Mouse (Mus musculus): Measurements from ENCODE around the gene Rnf144b. TPM values are rescaled to one million over a fixed set of nuclear protein-coding genes. Genes with fewer than 3 reads are reported as not detected.

The Rnf144b gene
- polyA plus RNA-seq, 1 experiment from 2014 or later: 1.0 TPM

GRCm38 (mm10) chr13:47193326-47194153, 71.1 kb downstream of the Rnf144b start:
- Histone ChIP-seq H3K4me2 (ENCODE audit: low read length) (peak overlapping the region; percentile 80), H3K9ac (ENCODE audit: low read depth, low read length) (peak overlapping the region; percentile 58), H3K27ac (ENCODE audit: low read length) (peak overlapping the region; percentile 1; the same call in 1 of the 2 replicates), H3K27me3 (ENCODE audit: control insufficient read depth, insufficient read depth, low read depth, low read length) (peaks cover 2% of the 10 kb centered on the region; the same call in 1 of the 2 replicates), H3K9me3 (replicated peaks; ENCODE audit: control insufficient read depth, low read length, poor library complexity, severe bottlenecking) (no peaks in the 10 kb centered on the region), H3K36me3 (ENCODE audit: control insufficient read depth, insufficient read depth, low read length) (no peaks in the 10 kb centered on the region), H3K4me1 (ENCODE audit: control insufficient read depth, insufficient read depth, low read length) (peaks cover 4% of the 10 kb centered on the region; the same call in 1 of the 2 replicates), H3K4me3 (ENCODE audit: low read depth, low read length) (peak overlapping the region; percentile 47)
- whole genome bisulfite sequencing: 8% methylated on average over 32 of the region's 32 CpGs
- peak; percentile 75; the same call in 1 of the 2 replicates for ATAC-seq

GRCm38 (mm10) chr13:47194695-47195094, 72.2 kb downstream of the Rnf144b start:
- H3K9ac ChIP-seq (ENCODE audit: low read depth, low read length): no peak overlapping the region
- H3K4me2 ChIP-seq (ENCODE audit: low read length): peak overlapping the region; percentile 80; the same call in 1 of the 2 replicates
- H3K4me1 ChIP-seq (ENCODE audit: control insufficient read depth, insufficient read depth, low read length): peaks cover 4% of the 10 kb centered on the region; the same call in 1 of the 2 replicates
- H3K27me3 ChIP-seq (ENCODE audit: control insufficient read depth, insufficient read depth, low read depth, low read length): peaks cover 2% of the 10 kb centered on the region; the same call in 1 of the 2 replicates
- ATAC-seq: no peak
- WGBS: 34% methylated on average over 11 of the region's 11 CpGs
- H3K27ac ChIP-seq (ENCODE audit: low read length): no peak overlapping the region
- no peaks in the 10 kb centered on the region for H3K9me3 ChIP-seq (replicated peaks; ENCODE audit: control insufficient read depth, low read length, poor library complexity, severe bottlenecking)
- H3K4me3 ChIP-seq (ENCODE audit: low read depth, low read length): peak overlapping the region; percentile 47
- H3K36me3 ChIP-seq (ENCODE audit: control insufficient read depth, insufficient read depth, low read length): no peaks in the 10 kb centered on the region

- no peak for ATAC-seq
- H3K27ac ChIP-seq (ENCODE audit: low read length): no peak overlapping the region
- no peaks in the 10 kb centered on the region for H3K36me3 ChIP-seq (ENCODE audit: control insufficient read depth, insufficient read depth, low read length)
- H3K9ac ChIP-seq (ENCODE audit: low read depth, low read length): no peak overlapping the region
- no peak overlapping the region for H3K4me3 ChIP-seq (ENCODE audit: low read depth, low read length)
- WGBS: 66% methylated on average over 4 of the region's 4 CpGs
- peaks cover 4% of the 10 kb centered on the region; the same call in 1 of the 2 replicates for H3K4me1 ChIP-seq (ENCODE audit: control insufficient read depth, insufficient read depth, low read length)
- H3K27me3 ChIP-seq (ENCODE audit: control insufficient read depth, insufficient read depth, low read depth, low read length): peaks cover 2% of the 10 kb centered on the region; the same call in 1 of the 2 replicates
- H3K4me2 ChIP-seq (ENCODE audit: low read length): no peak overlapping the region
- no peaks in the 10 kb centered on the region for H3K9me3 ChIP-seq (replicated peaks; ENCODE audit: control insufficient read depth, low read length, poor library complexity, severe bottlenecking)
Measured at GRCm38 (mm10) chr13:47195491-47195890, 73.0 kb downstream of the Rnf144b start.

- no peak overlapping the region for H3K27ac ChIP-seq (ENCODE audit: low read length)
- 92% methylated on average over 12 of the region's 12 CpGs for WGBS
- no peak for ATAC-seq
- H3K36me3 ChIP-seq (ENCODE audit: control insufficient read depth, insufficient read depth, low read length): no peaks in the 10 kb centered on the region
- H3K27me3 ChIP-seq (ENCODE audit: control insufficient read depth, insufficient read depth, low read depth, low read length): no peaks in the 10 kb centered on the region
- no peak overlapping the region for H3K4me3 ChIP-seq (ENCODE audit: low read depth, low read length)
- H3K4me1 ChIP-seq (ENCODE audit: control insufficient read depth, insufficient read depth, low read length): no peaks in the 10 kb centered on the region; the same call in 1 of the 2 replicates
- H3K9ac ChIP-seq (ENCODE audit: low read depth, low read length): no peak overlapping the region
- H3K4me2 ChIP-seq (ENCODE audit: low read length): no peak overlapping the region
- no peaks in the 10 kb centered on the region for H3K9me3 ChIP-seq (replicated peaks; ENCODE audit: control insufficient read depth, low read length, poor library complexity, severe bottlenecking)
Measured at GRCm38 (mm10) chr13:47200011-47200670, 77.7 kb downstream of the Rnf144b start.

GRCm38 (mm10) chr13:47201962-47202624, 79.6 kb downstream of the Rnf144b start:
- Histone ChIP-seq H3K4me2 (ENCODE audit: low read length) (no peak overlapping the region), H3K36me3 (ENCODE audit: control insufficient read depth, insufficient read depth, low read length) (no peaks in the 10 kb centered on the region), H3K9me3 (replicated peaks; ENCODE audit: control insufficient read depth, low read length, poor library complexity, severe bottlenecking) (0 out of 2 replicates have a peak, but pooled peaks cover 3% of the 10 kb centered on the region), H3K4me1 (ENCODE audit: control insufficient read depth, insufficient read depth, low read length) (no peaks in the 10 kb centered on the region; the same call in 1 of the 2 replicates), H3K27me3 (ENCODE audit: control insufficient read depth, insufficient read depth, low read depth, low read length) (no peaks in the 10 kb centered on the region), H3K9ac (ENCODE audit: low read depth, low read length) (no peak overlapping the region), H3K27ac (ENCODE audit: low read length) (peak overlapping the region; percentile 29; the same call in 1 of the 2 replicates), H3K4me3 (ENCODE audit: low read depth, low read length) (no peak overlapping the region)
- ATAC-seq: no peak
- WGBS: 72% methylated on average over 13 of the region's 13 CpGs

GRCm38 (mm10) chr13:47210496-47210895, 88.0 kb downstream of the Rnf144b start:
- Histone ChIP-seq H3K4me1 (ENCODE audit: control insufficient read depth, insufficient read depth, low read length) (no peaks in the 10 kb centered on the region), H3K9ac (ENCODE audit: low read depth, low read length) (no peak overlapping the region), H3K27me3 (ENCODE audit: control insufficient read depth, insufficient read depth, low read depth, low read length) (no peaks in the 10 kb centered on the region), H3K4me3 (ENCODE audit: low read depth, low read length) (no peak overlapping the region), H3K4me2 (ENCODE audit: low read length) (no peak overlapping the region), H3K36me3 (ENCODE audit: control insufficient read depth, insufficient read depth, low read length) (no peaks in the 10 kb centered on the region), H3K27ac (ENCODE audit: low read length) (no peak overlapping the region), H3K9me3 (replicated peaks; ENCODE audit: control insufficient read depth, low read length, poor library complexity, severe bottlenecking) (0 out of 2 replicates have a peak, but pooled peaks cover 3% of the 10 kb centered on the region)
- ATAC-seq: no peak
- 77% methylated on average over 4 of the region's 4 CpGs for WGBS

- Histone ChIP-seq H3K9me3 (replicated peaks; ENCODE audit: control insufficient read depth, low read length, poor library complexity, severe bottlenecking) (0 out of 2 replicates have a peak, but pooled peaks cover under 1% of the 10 kb centered on the region), H3K4me1 (ENCODE audit: control insufficient read depth, insufficient read depth, low read length) (no peaks in the 10 kb centered on the region), H3K9ac (ENCODE audit: low read depth, low read length) (no peak overlapping the region), H3K4me3 (ENCODE audit: low read depth, low read length) (no peak overlapping the region), H3K27me3 (ENCODE audit: control insufficient read depth, insufficient read depth, low read depth, low read length) (no peaks in the 10 kb centered on the region), H3K27ac (ENCODE audit: low read length) (no peak overlapping the region), H3K36me3 (ENCODE audit: control insufficient read depth, insufficient read depth, low read length) (no peaks in the 10 kb centered on the region), H3K4me2 (ENCODE audit: low read length) (no peak overlapping the region)
- no peak for ATAC-seq
- 87% methylated on average over 6 of the region's 6 CpGs for WGBS
Measured at GRCm38 (mm10) chr13:47210992-47211391, 88.5 kb downstream of the Rnf144b start.

GRCm38 (mm10) chr13:47211581-47211980, 89.1 kb downstream of the Rnf144b start:
- Histone ChIP-seq H3K36me3 (ENCODE audit: control insufficient read depth, insufficient read depth, low read length) (no peaks in the 10 kb centered on the region), H3K27ac (ENCODE audit: low read length) (no peak overlapping the region), H3K9ac (ENCODE audit: low read depth, low read length) (no peak overlapping the region), H3K4me2 (ENCODE audit: low read length) (no peak overlapping the region), H3K27me3 (ENCODE audit: control insufficient read depth, insufficient read depth, low read depth, low read length) (no peaks in the 10 kb centered on the region), H3K9me3 (replicated peaks; ENCODE audit: control insufficient read depth, low read length, poor library complexity, severe bottlenecking) (no peaks in the 10 kb centered on the region), H3K4me1 (ENCODE audit: control insufficient read depth, insufficient read depth, low read length) (no peaks in the 10 kb centered on the region), H3K4me3 (ENCODE audit: low read depth, low read length) (no peak overlapping the region)
- ATAC-seq: no peak
- WGBS: 86% methylated on average over 7 of the region's 7 CpGs
